Mouse (Mus musculus) kidney, adult 2 months (tissue): Measurements from ENCODE around the gene Ccnt1.

Source experiments
- CTCF ChIP-seq: fragments of 200-500 bp; conservative IDR thresholded peaks from 2 replicates; pipeline ENCODE4 v1.5.1; 2011; ENCODE audit warnings: low read depth, mild to moderate bottlenecking, control low read depth, low read length, moderate library complexity, mixed read lengths; ENCODE audit not compliant: insufficient read depth, insufficient read length
- POLR2A ChIP-seq: fragments of 200-500 bp; IDR thresholded peaks from one replicate; pipeline ENCODE4 v1.6.1; 2011; ENCODE audit warnings: low read depth, low read length, control low read depth

DNA sequence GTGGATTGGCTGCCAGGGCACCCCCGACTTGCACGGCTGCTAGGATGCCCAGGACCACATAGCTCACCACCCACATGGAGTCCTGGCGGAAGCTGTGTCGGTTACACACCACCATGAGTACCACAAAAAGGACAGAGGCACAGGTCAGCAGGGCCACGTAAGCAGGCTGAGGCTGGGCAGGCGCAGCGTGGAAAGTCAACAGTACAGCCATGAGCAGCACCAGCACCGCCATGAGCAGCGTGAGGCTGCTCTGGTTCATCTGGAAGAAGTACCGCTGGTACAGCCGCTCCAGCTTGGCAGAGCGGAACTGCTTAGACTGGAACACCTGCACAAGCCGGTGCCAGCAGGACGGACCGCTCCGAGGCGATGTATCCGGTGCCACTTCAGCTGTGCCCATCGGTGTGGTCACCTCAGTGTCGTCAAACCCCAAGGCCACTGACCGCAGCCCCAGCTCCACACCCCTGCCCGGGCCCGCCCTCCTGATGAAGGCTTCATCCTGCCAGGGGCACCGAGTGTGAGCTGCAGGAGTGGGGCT, 33.4 kb upstream of the Ccnt1 start:
- TF ChIP-seq POLR2A: no peak
- no peak for TF ChIP-seq CTCF
